Mouse (Mus musculus) c-Kit-positive CD71-positive TER-119-negative erythroid progenitor cells, embryonic 14.5 days (primary cell): ENCODE results near the gene Pimreg.

Source experiments
- DNase-seq: peaks from one replicate; pipeline ENCODE4 v3.0.0-alpha.2; 2013; ENCODE audit warnings: low read depth

The Pimreg gene

DNA sequence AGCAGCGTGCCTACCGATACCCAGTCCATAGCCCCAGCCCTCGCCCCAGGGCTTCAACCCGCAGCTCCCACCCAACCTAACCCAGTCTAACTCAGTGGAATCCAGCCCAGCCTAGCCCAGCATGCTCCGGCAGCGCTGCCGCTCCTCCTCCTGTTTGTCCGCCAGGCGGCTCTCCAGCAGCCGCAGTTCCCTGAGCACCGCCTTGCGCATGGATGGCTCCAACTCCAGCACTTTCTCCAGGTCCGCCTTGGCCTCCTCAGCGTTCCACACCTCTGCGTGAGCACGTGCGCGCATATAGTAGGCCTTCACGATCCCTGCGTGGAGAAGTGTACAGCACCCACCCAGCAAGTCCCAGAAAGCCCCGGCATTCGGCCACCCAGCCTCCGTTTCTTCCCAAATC lies 12.7 kb upstream of the Pimreg start:
- no peak for DNase-seq

DNA sequence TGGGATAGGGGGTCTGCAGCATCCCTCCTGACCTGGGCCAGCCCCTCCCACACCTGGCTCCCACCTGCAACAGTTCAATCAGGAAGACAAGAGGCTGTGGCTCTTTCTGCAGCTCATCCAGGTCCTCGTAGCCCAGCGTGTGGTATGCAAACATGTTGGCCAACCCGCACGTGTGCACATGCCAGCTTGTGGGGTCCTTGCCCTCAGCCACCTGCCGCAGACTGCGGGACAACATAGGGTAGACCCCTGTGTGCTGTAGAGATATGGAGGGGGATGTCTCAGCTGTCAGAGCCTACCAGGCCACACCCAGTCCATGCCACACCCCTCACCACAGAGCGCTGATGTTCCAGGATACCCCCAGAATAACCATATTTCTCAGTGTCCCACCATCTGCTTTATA lies 10.5 kb upstream of the Pimreg start:
- DNase-seq, result no peak

DNA sequence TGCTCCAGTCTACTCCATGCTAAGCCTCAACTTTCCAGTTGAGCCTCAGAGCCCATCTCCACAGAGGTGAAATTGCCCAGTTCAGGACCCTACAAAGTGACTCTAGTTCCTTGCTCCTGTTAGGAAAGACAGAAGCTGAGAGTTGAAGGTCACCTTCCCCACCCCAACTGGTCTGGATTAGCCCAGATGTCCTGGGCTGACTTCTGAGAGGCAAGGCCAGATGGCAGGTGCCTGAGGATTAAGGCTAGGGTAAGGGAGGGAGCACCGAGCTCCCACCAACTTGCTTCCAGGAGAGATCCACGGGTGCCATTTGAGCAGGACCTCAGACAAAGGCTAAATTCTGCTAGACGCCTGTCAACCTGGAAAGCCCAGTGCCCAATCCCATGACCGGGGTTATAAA lies 9.7 kb upstream of the Pimreg start:
- DNase-seq, result no peak

DNA sequence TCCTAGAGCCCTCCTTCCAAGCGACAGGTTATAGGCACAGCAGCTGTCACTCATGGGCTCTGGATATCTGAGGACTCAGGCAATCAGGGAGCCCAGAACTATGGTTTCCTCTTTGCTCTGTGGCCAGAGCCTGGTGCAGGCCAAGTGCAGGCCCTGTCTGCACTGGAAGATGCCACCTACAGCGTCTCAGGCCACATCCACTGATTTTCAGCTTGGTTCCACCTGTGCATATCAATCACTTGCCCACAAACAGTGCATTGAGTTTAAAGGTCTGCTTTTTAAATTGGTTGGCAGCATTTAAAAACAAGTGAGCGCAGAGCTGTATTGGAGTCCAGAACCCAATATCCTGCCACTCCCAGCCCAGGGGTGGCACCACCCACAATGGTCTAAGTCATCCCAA lies 9.2 kb upstream of the Pimreg start:
- DNase-seq, result no peak

DNA sequence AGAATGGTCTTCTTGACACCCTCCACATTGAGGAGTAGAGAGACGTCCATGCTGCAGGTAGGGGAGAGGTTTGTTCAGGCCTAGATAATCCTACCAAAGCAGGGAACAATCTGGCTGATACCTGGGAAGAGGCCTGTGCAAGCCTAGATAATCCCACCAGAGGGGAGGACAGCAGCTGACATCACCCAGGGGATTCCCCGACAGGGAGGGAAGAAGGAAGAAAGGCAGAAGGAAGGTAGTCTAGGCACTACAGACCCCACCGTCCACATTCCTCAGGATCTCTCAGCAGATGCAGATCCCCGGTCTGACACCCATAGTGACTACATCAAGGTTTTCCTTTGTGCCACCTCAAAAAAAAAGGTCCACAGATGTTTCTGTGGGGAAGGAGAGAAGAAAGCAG lies 4.4 kb upstream of the Pimreg start, which contains the start of gene Aipl1:
Gene Aipl1, minus strand, starts transcription at position 101 of the 400 bp plus-strand sequence.
- no peak for DNase-seq

DNA sequence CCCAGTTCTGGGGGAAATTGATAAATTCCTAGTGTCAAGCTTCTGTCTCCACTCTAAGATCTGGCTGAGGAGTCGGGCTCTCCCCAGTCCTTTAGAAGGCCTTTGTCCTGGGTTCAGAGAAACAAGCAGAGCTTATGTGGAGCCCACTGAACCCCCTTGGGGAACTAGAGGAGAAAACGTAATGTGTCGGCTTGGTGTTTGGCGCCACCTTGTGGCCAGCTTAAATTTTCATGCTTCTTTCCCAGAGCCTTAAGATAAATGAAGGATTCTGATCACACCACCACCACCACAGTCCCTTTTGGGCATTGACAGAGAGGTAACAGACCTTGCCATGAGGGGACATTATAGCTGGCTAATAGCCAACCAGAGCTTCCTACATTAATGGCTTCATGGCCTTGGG lies 3.8 kb upstream of the Pimreg start:
- peak; percentile 46 for DNase-seq

DNA sequence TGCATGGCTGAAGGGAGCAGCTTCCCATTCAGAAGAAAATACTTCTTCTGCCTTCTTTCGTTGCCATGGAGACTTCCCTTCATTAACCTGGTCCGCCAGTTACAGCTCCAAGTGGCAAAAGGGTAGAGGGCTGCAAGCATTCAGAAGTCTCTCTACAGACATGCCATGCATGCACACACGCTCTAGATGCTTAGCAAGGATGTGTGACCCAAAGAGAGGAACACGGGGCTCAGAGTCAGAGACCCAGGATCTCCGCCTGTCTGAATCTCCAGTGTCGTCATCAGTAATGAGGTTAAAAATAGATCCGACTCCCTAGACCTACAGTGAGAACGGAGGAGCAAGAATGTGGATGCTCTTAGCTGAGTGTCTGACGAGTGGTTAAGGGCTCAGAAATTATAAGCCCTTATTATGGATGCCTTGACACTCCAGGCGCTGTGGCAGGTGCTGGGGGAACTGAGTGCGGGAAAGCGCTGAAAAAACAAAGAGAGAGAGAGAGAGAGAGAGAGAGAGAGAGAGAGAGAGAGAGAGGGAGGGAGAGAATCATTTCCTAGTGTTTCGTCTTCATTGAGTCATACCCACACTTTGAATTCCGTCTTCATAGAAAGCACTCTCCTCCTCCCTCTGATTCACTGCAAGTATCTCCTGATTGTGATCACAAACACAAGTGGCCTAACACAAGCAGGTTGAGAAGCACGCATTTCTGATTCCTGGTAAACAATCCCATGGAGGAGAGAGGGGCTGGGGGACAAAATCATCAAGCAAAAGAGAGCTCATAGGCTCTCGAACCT lies 2.0 kb upstream of the Pimreg start:
- no peak for DNase-seq

DNA sequence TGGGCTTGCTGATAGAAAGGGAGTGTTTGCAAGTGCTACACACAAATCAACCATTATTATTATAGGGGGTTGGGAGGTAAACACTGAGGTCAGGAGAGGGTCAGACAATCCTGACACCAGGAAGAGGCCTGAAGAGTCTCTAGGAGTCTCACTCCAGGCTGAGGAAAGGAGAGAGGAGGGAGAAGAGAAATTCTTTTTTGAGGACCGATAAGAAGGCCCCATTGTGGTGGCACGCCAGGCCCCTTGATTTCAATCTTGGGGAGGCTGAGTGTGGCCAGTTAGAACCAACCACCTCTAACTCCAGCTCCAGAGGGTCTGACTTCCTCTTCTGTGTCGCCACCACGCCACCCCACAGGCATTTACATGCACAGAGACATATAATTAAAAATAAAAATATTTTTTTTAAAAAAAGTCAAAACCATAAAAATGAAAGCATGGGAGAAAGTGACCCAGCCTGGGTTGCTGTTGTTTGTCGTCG lies 503 bp upstream of the Pimreg start:
- DNase-seq, result no peak

DNA sequence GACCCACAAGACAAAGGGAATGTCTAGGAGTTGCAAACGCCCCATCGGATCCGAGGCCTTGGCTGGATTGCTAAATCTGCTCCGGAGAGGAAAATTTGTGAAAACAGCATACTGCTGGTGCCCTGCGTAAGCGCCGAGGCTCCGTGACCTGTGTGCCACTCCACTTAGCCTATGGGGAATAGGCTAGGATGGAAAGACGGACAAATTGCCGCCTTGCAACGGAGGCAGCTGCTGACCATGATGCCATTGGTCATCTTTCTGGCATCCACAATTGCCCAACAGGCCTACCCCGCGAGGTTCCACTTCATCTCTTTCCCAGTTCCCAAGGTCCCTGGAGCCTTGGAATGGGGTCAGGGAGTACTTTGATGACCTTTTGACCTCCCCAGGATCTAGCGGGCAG lies 799 bp downstream of the Pimreg start:
- no peak for DNase-seq

DNA sequence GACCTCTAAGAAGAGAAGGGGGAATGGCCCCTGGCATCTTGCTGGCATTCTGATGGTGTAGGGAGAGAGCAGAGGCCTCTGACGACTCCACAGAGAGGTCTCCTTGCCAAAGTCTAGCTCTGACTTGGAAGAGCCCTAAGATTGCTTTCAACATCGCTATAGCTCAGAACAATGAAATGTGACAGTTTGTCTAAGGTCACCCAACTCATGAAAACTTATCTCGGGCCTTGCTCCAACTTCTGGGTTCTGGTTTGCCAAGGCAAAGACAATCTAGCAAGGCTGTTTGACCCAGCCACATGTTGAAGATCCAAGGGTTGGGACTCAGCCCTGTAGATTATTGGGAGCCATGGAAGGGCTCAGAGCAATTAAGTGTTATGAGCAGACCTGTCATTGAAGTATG lies 2.4 kb downstream of the Pimreg start:
- DNase-seq, result no peak

DNA sequence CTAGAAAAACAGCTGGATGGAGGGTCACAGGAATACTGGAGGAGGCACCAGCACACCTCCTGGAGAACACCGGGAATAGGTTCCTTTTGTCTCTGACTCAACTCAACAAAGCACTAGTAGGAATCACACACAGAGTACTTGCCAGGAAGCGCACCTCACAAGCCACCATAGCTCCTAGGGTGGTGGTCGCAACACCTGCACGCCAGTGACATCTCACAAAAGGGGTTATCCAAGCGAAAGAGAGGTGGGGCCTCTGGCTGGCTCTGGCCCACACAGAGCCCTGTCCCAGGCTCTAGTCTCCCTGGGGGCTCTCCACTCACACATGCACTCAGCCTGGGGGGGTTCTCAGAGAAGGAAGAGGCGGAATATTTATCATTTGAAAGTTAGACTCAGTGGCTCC lies 6.9 kb downstream of the Pimreg start:
- no peak for DNase-seq

DNA sequence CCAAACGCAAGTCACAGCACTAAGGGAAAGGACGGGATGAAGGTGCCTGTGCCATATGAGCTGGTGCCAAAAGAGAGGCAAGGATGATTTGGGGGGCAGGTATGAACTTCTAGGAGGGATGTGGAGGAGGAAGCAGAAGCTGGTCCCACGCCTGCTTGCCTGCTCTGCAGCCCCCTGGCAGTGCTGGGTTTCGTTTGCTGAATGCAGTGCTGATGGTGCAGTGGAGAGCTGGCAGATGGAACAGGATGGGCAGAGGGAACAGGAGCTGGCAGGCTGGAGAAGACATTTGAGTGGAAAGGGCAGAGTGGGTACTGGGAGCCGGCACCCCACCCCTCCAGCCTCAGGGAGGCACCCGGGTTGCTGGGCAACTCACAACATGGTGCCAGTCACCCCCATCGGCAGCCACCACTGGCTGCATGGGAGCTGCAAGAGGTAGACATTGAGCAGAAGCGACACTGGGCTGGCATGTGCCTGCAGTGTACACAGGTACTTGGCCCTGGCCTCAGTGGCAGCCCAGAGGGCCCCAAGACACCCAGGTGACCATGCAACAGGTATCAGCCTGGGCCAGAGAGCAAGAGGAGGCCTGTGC lies 7.4 kb downstream of the Pimreg start:
- no peak for DNase-seq

DNA sequence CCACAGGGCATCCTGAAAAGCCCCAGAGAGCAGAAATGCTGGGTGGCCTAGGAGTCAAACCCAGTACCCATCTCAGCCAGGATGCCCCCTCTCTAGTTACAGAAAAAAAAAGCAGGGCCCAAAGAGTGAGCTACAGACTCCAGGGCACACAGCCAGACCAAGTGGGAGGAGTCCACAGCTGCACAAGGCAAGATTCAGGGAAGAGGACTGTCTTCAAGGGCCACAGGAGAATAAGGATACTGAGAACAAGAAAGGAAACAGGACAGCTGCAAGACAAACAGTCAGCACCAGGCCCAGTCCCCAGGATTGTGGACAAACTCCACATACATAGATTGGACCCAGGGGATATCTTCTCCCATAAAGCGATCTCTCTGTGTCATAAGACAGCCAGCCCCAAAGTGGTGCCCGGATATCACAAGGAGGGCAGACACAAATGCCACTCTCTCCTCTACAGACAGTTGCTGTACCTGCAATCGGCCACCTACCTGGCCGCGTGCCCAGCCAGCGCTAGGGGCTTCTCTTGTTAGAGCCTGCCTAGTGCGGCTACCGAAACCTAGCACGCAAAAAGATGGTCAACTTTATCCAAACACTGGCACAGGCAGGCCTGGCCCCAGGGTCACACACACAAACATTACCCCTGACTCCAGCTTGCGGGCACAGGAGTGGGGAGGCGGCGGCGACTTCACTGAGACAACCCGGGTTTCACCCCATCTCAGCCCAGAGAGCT lies 8.5 kb downstream of the Pimreg start:
- no peak for DNase-seq

DNA sequence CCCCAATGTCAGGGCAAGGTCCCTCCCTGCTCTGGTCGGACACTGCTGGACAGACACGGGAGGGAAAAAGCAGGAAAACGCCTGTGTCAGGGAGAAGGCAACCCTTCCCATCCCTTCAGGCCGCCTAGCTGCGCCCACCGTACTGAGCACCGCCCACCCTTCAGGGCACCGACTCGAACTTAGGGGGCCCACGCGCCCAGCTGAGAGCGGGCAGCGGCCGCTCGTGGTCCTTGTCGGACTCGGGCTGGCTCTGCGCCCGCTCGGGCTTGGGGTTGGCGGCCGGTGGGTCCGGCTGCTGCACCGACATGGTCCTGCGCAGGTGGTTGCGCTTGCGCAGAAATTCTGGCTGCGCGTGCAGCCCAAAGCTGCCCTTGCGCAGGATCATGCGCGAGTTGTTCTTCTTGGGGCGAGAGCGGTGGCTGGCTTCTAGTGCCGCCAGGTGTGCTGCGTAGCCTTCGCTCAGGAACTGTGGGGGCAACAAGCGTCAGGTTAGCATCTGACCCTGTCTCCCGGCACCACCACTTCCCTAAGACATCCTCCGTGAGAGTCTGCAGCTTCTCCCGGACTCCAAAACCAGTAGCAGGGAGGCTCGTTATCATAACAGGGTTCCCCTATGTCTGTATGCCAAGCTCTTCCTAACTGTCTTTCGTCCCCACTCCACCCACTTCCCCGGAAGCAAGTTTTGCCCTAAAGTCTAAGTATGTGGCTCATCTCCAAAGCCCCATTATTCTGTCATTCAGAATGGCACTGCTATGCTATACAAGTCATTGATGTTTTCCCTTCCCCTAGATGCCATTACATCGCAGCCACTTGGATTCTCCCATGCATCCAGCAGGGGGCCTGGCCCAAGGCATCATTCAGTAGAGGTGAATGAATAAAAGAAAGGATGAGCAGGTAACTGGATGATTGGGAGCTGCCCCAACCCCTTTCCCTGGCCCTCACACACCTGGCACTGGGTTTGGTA lies 9.3 kb downstream of the Pimreg start:
- no peak for DNase-seq

DNA sequence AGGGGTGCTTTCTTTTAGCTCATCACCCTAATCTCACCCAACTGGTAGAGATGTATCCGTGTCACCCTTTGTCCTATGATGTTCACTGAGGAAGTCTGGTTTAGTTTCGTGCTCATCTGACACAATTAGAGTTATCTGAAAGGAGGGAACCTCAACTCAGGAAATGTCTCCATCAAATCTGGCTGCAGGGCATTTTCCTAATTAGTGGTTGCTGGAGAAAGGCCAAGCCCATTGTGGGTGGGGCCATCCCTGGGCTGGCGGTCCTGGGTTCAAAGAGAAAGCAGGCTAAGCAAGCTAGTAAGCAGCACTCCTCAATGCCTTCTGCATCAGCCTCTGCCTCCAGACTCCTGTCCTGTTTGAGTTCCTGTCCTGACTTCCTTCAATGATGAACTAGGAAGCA lies 10.4 kb downstream of the Pimreg start:
- no peak for DNase-seq

DNA sequence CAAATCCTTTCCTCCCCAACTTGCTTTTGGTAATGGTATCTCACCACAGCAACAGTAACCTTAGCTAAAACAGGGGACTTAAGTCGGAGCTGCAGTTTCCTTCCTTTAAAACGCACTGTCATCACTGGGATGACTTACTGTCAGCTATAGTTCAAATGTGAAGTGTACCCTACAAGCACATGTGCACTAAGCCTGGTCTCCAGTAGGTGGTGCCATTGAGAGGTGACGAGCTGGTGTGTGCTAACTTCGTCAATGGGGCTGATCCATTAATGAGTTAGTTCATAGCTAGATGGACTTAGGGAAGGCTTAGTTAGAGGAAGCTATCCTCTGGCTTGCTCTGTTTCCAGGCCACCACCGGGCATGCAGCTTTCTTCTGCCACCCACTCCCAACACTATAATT lies 10.8 kb downstream of the Pimreg start:
- DNase-seq, result peak; percentile 44

DNA sequence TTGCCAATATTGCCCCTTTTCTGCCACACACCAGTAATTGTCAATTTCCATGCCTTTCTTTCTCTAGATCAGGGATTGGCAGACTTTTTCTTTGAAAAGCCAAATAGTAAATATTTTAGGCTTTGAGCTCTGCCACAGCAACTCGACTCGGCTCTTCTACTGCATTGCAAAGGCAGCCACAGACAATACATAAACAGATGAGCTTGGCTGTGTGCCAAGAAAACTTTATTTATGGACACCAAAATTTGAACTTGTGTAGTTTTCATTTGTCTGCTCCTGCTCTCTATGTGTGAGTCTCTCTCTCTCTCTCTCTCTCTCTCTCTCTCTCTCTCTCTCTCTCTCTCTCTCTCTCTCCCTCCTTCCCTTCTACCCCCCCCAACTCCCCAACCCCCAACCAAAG lies 13.3 kb downstream of the Pimreg start:
- no peak for DNase-seq

DNA sequence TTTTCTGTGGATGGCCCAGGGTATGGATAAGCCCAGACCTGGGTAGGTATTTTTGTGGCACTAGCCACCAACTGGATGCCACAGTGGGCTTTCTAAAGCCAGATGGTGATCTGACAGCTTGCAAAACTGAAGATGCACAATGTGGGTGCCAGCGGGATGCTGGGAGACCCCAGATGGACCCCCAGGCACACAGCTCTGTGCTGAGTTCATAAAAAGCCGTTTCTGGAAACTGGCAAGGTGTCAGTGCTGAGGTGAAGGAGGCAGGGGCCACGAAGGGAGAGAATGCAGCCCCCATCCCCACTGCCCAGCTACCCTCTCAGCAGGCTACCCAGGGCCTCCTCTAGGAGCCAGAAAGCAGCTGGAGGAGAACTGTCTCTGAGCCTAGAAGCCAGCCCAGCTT lies 15.3 kb downstream of the Pimreg start:
- DNase-seq, result no peak

DNA sequence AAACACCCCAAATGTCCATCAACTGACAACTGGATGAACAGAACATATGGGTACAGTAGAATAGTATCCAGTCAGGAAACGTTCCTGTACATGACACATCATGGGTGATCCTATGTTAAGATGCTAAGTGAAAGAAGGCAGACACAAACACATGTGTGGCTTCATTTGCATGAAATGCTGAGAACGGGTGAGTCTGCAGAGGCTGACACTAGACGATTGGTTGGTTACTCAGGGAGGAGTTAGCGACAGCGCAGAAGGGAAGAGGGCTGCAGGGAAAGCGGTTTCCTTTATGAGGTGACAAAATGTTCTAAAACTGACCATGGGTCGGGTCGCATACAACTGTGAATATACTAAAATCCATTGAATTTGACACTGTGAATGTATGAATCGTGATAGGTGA lies 18.6 kb downstream of the Pimreg start:
- no peak for DNase-seq

DNA sequence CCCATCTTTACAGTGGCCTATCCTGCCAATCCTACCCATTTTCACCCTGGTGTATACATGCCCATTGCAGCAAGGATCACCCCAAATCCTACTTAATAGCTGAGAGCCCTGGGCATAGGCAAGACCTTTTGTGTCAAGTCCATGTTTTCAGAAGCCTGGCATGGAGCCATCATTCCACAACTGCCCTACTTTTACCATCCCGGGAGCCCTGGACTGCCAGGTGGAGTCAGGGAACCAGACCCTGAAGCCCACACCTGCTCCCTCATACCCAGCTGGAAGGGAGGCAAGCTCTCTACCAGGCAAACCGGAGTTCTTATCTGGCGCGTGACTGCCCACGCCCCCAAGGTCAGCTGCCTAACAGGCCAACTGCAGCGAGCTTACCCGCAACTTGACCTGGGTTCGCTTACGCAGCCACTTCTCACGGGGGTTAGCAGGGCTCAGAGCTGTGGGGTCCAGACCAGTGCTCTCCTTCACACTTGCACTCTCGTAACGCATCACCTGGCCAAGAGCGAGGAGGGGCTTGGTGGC lies 19.3 kb downstream of the Pimreg start:
- DNase-seq, result no peak

DNA sequence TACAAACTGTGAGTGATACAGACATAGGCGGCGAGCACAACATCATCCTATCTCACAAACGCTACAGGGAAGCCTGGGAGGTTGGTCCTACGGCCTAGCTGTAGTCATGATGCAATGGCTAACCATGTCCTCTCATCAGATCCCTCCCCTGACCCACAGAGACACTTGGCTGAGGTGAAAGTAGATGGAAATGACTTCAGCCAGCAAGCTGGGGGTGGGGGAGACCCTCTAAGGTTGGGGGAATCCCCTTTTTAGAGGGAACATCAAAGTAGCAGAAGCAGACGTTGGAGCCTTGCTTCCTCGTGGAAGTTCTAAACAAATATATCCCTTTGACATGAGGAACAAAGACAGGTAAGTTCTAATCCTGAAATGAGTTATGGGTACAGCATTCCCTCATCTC lies 22.6 kb downstream of the Pimreg start:
- no peak for DNase-seq

DNA sequence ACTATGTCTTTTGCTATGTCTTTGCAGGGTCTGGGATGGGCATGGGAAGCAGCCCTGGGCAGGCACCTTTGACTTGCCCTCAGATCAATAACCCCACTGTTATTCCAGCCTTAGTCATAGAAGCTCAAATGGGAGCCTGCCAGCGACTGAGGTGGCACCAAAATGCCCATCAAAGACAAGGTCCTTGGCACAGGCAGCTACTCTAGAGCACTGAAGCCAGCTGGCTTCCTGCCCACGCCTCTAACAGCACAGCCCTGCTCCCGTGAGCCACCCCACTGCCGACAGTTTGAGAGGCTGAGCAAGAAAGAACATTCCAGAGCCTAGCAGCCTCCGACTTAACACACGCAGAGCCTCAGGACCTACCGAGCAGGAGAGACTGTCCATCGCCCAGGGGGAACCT lies 23.3 kb downstream of the Pimreg start:
- DNase-seq, result no peak
